Mouse (Mus musculus) embryonic facial prominence, embryonic 14.5 days (tissue): Measurements from ENCODE around the gene Mas1. TPM values are rescaled to one million over a fixed set of nuclear protein-coding genes. Genes with fewer than 3 reads are reported as not detected.

Source experiments
- ATAC-seq: fragments of 200-750 bp; cut with Nextera tagmentation; 2 replicates; pipeline ENCODE4 v1.8.0; 2017; ENCODE audit warnings: low read depth, moderate number of reproducible peaks, moderate TSS enrichment
- DNase-seq: peaks from one replicate; pipeline ENCODE4 v3.0.0-alpha.2; 2015; ENCODE audit warnings: low spot score
- H3K27ac ChIP-seq: fragments of 300-500 bp; sonication (generic); replicated peaks from 2 replicates; pipeline ENCODE4 v1.5.1; 2014; ENCODE audit warnings: low read depth, mild to moderate bottlenecking, low read length, moderate library complexity
- H3K27me3 ChIP-seq: fragments of 300-500 bp; sonication (generic); replicated peaks from 2 replicates; pipeline ENCODE4 v1.6.1; 2014; ENCODE audit warnings: low read length; ENCODE audit not compliant: control insufficient read depth, insufficient read depth
- H3K36me3 ChIP-seq: fragments of 300-500 bp; sonication (generic); 2 replicates; pipeline ENCODE4 v1.6.1; 2014; ENCODE audit warnings: low read length, mixed read lengths; ENCODE audit not compliant: control insufficient read depth, insufficient read depth
- H3K4me1 ChIP-seq: fragments of 300-500 bp; sonication (generic); 2 replicates; pipeline ENCODE4 v1.6.1; 2014; ENCODE audit warnings: antibody characterized with exemption, low read length; ENCODE audit not compliant: control insufficient read depth, insufficient read depth
- H3K4me2 ChIP-seq: fragments of 300-500 bp; sonication (generic); 2 replicates; pipeline ENCODE4 v1.6.1; 2014; ENCODE audit warnings: low read depth, mild to moderate bottlenecking, low read length, moderate library complexity, mixed read lengths
- H3K4me3 ChIP-seq: fragments of 300-500 bp; sonication (generic); 2 replicates; pipeline ENCODE4 v1.5.1; 2014; ENCODE audit warnings: low read depth, mild to moderate bottlenecking, low read length
- H3K9ac ChIP-seq: fragments of 300-500 bp; sonication (generic); 2 replicates; pipeline ENCODE4 v1.6.1; 2014; ENCODE audit warnings: low read depth, mild to moderate bottlenecking, low read length, moderate library complexity, mixed read lengths
- H3K9me3 ChIP-seq: fragments of 300-500 bp; sonication (generic); 2 replicates; pipeline ENCODE4 v1.6.1; 2016; ENCODE audit warnings: low read length; ENCODE audit not compliant: control insufficient read depth
- WGBS: fragments of 180-500 bp; shearing (Covaris S2); extraction: QIAGEN DNeasy Blood & Tissue Kit; methylation state at CpG from one replicate; pipeline ENCODE4 v1.1.7; 2014; 5-methylcytosine and 5-hydroxymethylcytosine counted together
- polyA plus RNA-seq: library from polyadenylated mRNA; unstranded; fragments of >200 nt; fragmentation: Nextera tagmentation; extraction: Ambion mirVana; gene quantifications from 2 replicates; pipeline ENCODE4 v1.2.1, GENCODE M21; 2014

Gene Mas1
- polyA plus RNA-seq, 1 experiment from 2014 or later = 0.99 TPM

- ATAC-seq = no peak
- Histone ChIP-seq H3K27me3 (no peaks in the 10 kb centered on the region), H3K4me3 (no peak overlapping the region), H3K4me1 (peaks cover 2% of the 10 kb centered on the region; the same call in 1 of the 2 replicates), H3K36me3 (no peaks in the 10 kb centered on the region), H3K4me2 (no peak overlapping the region), H3K9me3 (no peaks in the 10 kb centered on the region), H3K27ac (peak overlapping the region; percentile 8; the same call in 1 of the 2 replicates), H3K9ac (no peak overlapping the region)
- WGBS = 73% methylated on average over 3 of the region's 3 CpGs
- DNase-seq = no peak
Observed at GRCm38 (mm10) chr17:12834317-12834716, 33.6 kb downstream of the Mas1 start.

GRCm38 (mm10) chr17:12832657-12833056 is 35.3 kb downstream of the Mas1 start:
- H3K4me3 ChIP-seq = no peak overlapping the region
- no peak overlapping the region for H3K4me2 ChIP-seq
- H3K9ac ChIP-seq = no peak overlapping the region
- no peaks in the 10 kb centered on the region for H3K4me1 ChIP-seq
- DNase-seq (no peak), ATAC-seq (no peak)
- 94% methylated on average over 4 of the region's 4 CpGs for WGBS
- H3K9me3 ChIP-seq = no peaks in the 10 kb centered on the region
- H3K27ac ChIP-seq = no peak overlapping the region
- no peaks in the 10 kb centered on the region for H3K27me3 ChIP-seq
- no peaks in the 10 kb centered on the region for H3K36me3 ChIP-seq

- H3K27ac ChIP-seq = no peak overlapping the region
- WGBS = 95% methylated on average over 3 of the region's 3 CpGs
- no peaks in the 10 kb centered on the region for H3K36me3 ChIP-seq
- no peaks in the 10 kb centered on the region for H3K4me1 ChIP-seq
- H3K9me3 ChIP-seq = no peaks in the 10 kb centered on the region
- ATAC-seq = no peak; the same call in 1 of the 2 replicates
- no peak for DNase-seq
- H3K4me2 ChIP-seq = no peak overlapping the region
- no peak overlapping the region for H3K9ac ChIP-seq
- H3K27me3 ChIP-seq = no peaks in the 10 kb centered on the region
- H3K4me3 ChIP-seq = no peak overlapping the region
Observed at GRCm38 (mm10) chr17:12832231-12832630, 35.7 kb downstream of the Mas1 start.

- no peak; the same call in 1 of the 2 replicates for ATAC-seq
- no peak for DNase-seq
- no peaks in the 10 kb centered on the region for H3K27me3 ChIP-seq
- no peaks in the 10 kb centered on the region for H3K36me3 ChIP-seq
- no peak overlapping the region for H3K9ac ChIP-seq
- 64% methylated on average over 5 of the region's 5 CpGs for WGBS
- H3K4me2 ChIP-seq = no peak overlapping the region
- no peaks in the 10 kb centered on the region for H3K4me1 ChIP-seq
- H3K4me3 ChIP-seq = no peak overlapping the region
- peaks cover 5% of the 10 kb centered on the region; the same call in 1 of the 2 replicates for H3K9me3 ChIP-seq
- H3K27ac ChIP-seq = no peak overlapping the region
Observed at GRCm38 (mm10) chr17:12830351-12830750, 37.6 kb downstream of the Mas1 start.

GRCm38 (mm10) chr17:12815885-12816284 is 52.1 kb downstream of the Mas1 start:
- WGBS = 90% methylated on average over 4 of the region's 4 CpGs
- no peak overlapping the region for H3K27ac ChIP-seq
- peaks cover 71% of the 10 kb centered on the region for H3K36me3 ChIP-seq
- no peak overlapping the region for H3K4me3 ChIP-seq
- H3K4me2 ChIP-seq = no peak overlapping the region
- ATAC-seq (no peak), DNase-seq (no peak)
- H3K27me3 ChIP-seq = no peaks in the 10 kb centered on the region
- H3K9ac ChIP-seq = no peak overlapping the region
- H3K9me3 ChIP-seq = peaks cover 30% of the 10 kb centered on the region
- H3K4me1 ChIP-seq = no peaks in the 10 kb centered on the region

GRCm38 (mm10) chr17:12814502-12814901 is 53.4 kb downstream of the Mas1 start:
- no peak for ATAC-seq
- Histone ChIP-seq H3K27ac (no peak overlapping the region), H3K9ac (no peak overlapping the region), H3K4me2 (no peak overlapping the region), H3K4me1 (peaks cover 4% of the 10 kb centered on the region; the same call in 1 of the 2 replicates), H3K4me3 (no peak overlapping the region), H3K27me3 (no peaks in the 10 kb centered on the region), H3K36me3 (peaks cover 57% of the 10 kb centered on the region), H3K9me3 (peaks cover 17% of the 10 kb centered on the region)
- no peak for DNase-seq
- WGBS = 92% methylated on average over 3 of the region's 3 CpGs

- Histone ChIP-seq H3K4me3 (no peak overlapping the region), H3K27me3 (no peaks in the 10 kb centered on the region), H3K4me2 (no peak overlapping the region), H3K9ac (no peak overlapping the region), H3K4me1 (peaks cover 4% of the 10 kb centered on the region; the same call in 1 of the 2 replicates), H3K36me3 (peaks cover 22% of the 10 kb centered on the region), H3K27ac (no peak overlapping the region), H3K9me3 (peaks cover 9% of the 10 kb centered on the region; the same call in 1 of the 2 replicates)
- WGBS = 100% methylated on average over 1 of the region's 1 CpGs
- ATAC-seq (no peak), DNase-seq (no peak)
Observed at GRCm38 (mm10) chr17:12810973-12811303, 57.0 kb downstream of the Mas1 start.

GRCm38 (mm10) chr17:12810103-12810972 is 57.6 kb downstream of the Mas1 start:
- no peak overlapping the region for H3K4me3 ChIP-seq
- 25% methylated on average over 14 of the region's 14 CpGs for WGBS
- ATAC-seq = peak; percentile 89
- no peak overlapping the region; the same call in 1 of the 2 replicates for H3K9ac ChIP-seq
- H3K4me1 ChIP-seq = peaks cover 4% of the 10 kb centered on the region; the same call in 1 of the 2 replicates
- peak overlapping the region; percentile 61 for H3K27ac ChIP-seq
- DNase-seq = peak; percentile 92
- H3K9me3 ChIP-seq = peaks cover 9% of the 10 kb centered on the region; the same call in 1 of the 2 replicates
- peaks cover 16% of the 10 kb centered on the region for H3K36me3 ChIP-seq
- no peaks in the 10 kb centered on the region for H3K27me3 ChIP-seq
- H3K4me2 ChIP-seq = no peak overlapping the region
